Mouse (Mus musculus) stomach, adult 2 months (tissue): ENCODE measurements around the gene Gadd45b. TPM values are rescaled to one million over a fixed set of nuclear protein-coding genes. Genes with fewer than 3 reads are reported as not detected.

ENCODE experiments used
- polyA plus RNA-seq: library from polyadenylated mRNA; depleted of rRNA; stranded (reverse); fragments of >200 nt; gene quantifications from 2 replicates; pipeline ENCODE4 v1.2.3, GENCODE M21; 2012; rRNA removed

The Gadd45b gene
- polyA plus RNA-seq, result 13.8 and 21.5 TPM in 2 replicates

DNA sequence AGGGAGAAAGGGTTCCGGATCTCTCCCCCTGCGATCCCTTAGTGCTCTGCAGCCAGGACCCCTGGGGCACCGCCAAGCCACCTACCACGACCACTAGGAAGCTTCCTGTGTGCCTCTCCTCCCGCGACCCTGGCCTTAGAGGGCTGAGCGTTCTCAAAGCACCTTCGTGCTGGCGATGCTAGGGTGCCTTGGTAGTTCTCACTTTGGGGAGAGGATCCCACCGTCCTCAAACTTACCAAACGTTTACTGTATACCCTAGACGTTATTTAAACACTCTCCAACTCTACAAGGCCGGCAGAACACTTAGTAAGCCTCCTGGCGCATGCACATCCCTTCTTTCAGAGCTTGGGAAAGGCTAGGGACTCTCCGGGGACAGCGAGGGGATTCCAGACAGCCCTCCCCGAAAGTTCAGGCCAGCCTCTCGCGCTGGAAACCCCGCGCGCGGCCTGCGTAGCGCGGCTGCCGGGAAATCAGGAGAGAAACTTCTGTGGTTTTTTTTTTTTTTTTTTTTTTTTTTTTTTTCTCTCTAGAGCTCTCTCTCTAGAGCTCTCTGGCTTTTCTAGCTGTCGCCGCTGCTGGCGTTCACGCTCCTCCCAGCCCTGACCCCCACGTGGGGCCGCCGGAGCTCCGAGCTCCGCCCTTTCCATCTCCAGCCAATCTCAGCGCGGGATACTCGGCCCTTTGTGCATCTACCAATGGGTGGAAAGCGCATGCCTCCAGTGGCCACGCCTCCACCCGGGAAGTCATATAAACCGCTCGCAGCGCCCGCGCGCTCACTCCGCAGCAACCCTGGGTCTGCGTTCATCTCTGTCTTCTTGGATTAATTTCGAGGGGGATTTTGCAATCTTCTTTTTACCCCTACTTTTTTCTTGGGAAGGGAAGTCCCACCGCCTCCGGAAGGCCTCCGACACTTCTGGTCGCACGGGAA is at the start of gene Gadd45b:
Gene Gadd45b (plus strand): TSS at position 775 of the 928 bp plus-strand sequence.

DNA sequence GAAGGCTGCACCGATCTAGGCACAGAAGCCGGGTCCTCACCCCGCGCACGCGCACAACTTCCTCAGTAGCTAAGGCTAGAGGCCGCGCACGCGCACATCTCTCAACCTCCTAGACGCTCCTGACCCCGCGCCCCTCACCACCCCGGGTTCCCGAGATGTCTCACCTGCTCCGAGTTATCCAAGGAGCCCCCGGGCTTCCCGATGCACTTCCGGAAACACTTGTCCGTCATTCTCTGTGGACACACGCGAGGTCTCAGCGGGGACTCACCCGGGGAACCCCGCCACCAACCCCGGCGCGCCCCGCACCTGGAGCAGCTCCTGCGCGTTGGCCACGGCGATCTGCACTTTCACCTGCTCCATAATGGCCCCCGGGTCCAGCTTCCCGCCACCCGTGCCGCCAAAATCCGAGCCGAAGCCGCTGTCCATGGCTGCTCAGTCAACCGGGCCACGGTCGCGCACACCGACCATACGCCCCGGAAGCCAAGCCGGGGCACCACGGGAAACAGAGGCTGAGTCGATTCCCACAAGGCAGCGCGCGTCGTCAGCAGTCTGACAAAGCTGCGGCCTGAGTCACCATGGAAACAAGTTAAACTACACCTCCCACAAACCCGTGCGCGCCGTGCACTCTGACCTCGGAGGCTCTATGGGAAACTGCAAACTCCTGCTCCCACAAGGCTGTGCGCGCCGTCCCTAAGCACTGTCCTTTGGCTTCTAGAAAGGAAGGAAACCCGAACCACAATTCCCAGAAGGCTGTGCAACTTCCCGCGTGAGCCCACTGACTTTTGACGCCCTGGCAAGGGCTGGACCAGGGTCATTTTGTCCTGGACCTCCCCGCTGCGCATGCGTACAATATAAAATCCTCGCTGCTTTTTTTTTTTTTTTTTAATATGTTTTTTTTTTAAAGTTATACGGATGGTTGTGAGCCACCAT is 29.3 kb upstream of the Gadd45b start, which contains the start of gene Timm13:
Gene Timm13 (minus strand): TSS at position 652 of the 930 bp plus-strand sequence.

GRCm38 (mm10) chr10:80917779-80918434 is 12.0 kb upstream of the Gadd45b start, which contains the start of gene Lmnb2:
Lmnb2 (minus strand) TSS chr10:80918245.

Other genes starting within 250 kb of the Gadd45b start
- gene Mob3a, start 228.1 kb upstream of the Gadd45b start, polyA plus RNA-seq, result 15.0 and 20.9 TPM in 2 replicates
- 30.1 and 36.5 TPM in 2 replicates for gene Izumo4, start 227.9 kb upstream of the Gadd45b start, polyA plus RNA-seq
- gene Ap3d1, start 187.8 kb upstream of the Gadd45b start, polyA plus RNA-seq, result 53.8 and 63.4 TPM in 2 replicates
- 20.4 and 21.6 TPM in 2 replicates for gene Dot1l, start 174.9 kb upstream of the Gadd45b start, polyA plus RNA-seq
- gene Sf3a2, start 131.9 kb upstream of the Gadd45b start, polyA plus RNA-seq, result 28.3 and 33.0 TPM in 2 replicates
- gene Plekhj1, start 131.4 kb upstream of the Gadd45b start, polyA plus RNA-seq, result 26.0 and 33.2 TPM in 2 replicates
- gene Amh, start 124.8 kb upstream of the Gadd45b start, polyA plus RNA-seq, result 11.5 and 23.8 TPM in 2 replicates
- 2.5 and 3.3 TPM in 2 replicates for gene Jsrp1, start 116.6 kb upstream of the Gadd45b start, polyA plus RNA-seq
- 614 and 821 TPM in 2 replicates for gene Oaz1, start 103.4 kb upstream of the Gadd45b start, polyA plus RNA-seq
- 0.53 and 0.84 TPM in 2 replicates for gene Lingo3, start 86.0 kb upstream of the Gadd45b start, polyA plus RNA-seq
- 58.8 and 71.4 TPM in 2 replicates for gene Lsm7, start 74.9 kb upstream of the Gadd45b start, polyA plus RNA-seq
- 48.6 and 56.7 TPM in 2 replicates for gene Sppl2b, start 74.8 kb upstream of the Gadd45b start, polyA plus RNA-seq
- gene Tmprss9, start 58.2 kb upstream of the Gadd45b start, polyA plus RNA-seq, result 19.4 and 39.8 TPM in 2 replicates
- 106 and 120 TPM in 2 replicates for gene Timm13, start 29.1 kb upstream of the Gadd45b start, polyA plus RNA-seq
- 15.5 and 17.3 TPM in 2 replicates for gene Lmnb2, start 11.8 kb upstream of the Gadd45b start, polyA plus RNA-seq
- 0.71 and 1.1 TPM in 2 replicates for gene Gng7, start 84.9 kb downstream of the Gadd45b start, polyA plus RNA-seq
- gene Diras1, start 95.6 kb downstream of the Gadd45b start, polyA plus RNA-seq, result 0.29 and 0.37 TPM in 2 replicates
- gene Slc39a3, start 107.4 kb downstream of the Gadd45b start, polyA plus RNA-seq, result 18.5 and 21.8 TPM in 2 replicates
- 106 and 140 TPM in 2 replicates for gene Sgta, start 130.1 kb downstream of the Gadd45b start, polyA plus RNA-seq
- 63.0 and 106 TPM in 2 replicates for gene Thop1, start 140.0 kb downstream of the Gadd45b start, polyA plus RNA-seq
- 2.0 and 3.8 TPM in 2 replicates for gene Creb3l3, start 168.8 kb downstream of the Gadd45b start, polyA plus RNA-seq
- 190 and 419 TPM in 2 replicates for gene Map2k2, start 175.8 kb downstream of the Gadd45b start, polyA plus RNA-seq
- gene Zbtb7a, start 205.1 kb downstream of the Gadd45b start, polyA plus RNA-seq, result 48.3 and 79.2 TPM in 2 replicates
- 25.3 and 28.0 TPM in 2 replicates for gene Pias4, start 237.8 kb downstream of the Gadd45b start, polyA plus RNA-seq
- 532 and 619 TPM in 2 replicates for gene Eef2, start 246.6 kb downstream of the Gadd45b start, polyA plus RNA-seq